Mouse (Mus musculus): ENCODE results near the gene Cd86. TPM values are rescaled to one million over a fixed set of nuclear protein-coding genes. Genes with fewer than 3 reads are reported as not detected.

Cd86 gene
- polyA plus RNA-seq, 1 experiment from 2014 or later = 9.3 TPM

- Histone ChIP-seq H3K4me2 (ENCODE audit: low read depth, low read length) (no peak overlapping the region), H3K9ac (ENCODE audit: low read depth, low read length) (no peak overlapping the region), H3K27ac (ENCODE audit: low read length) (no peak overlapping the region), H3K4me3 (ENCODE audit: low read depth, low read length) (no peak overlapping the region), H3K36me3 (ENCODE audit: control insufficient read depth, insufficient read depth) (no peaks in the 10 kb centered on the region), H3K27me3 (ENCODE audit: control insufficient read depth, insufficient read depth, low read depth, low read length) (no peaks in the 10 kb centered on the region), H3K9me3 (replicated peaks; ENCODE audit: control insufficient read depth, low read length) (no peaks in the 10 kb centered on the region), H3K4me1 (ENCODE audit: control insufficient read depth, low read depth, low read length) (no peaks in the 10 kb centered on the region)
- WGBS (ENCODE audit: insufficient replicate concordance) = 66% methylated on average over 3 of the region's 3 CpGs
- no peak for ATAC-seq (ENCODE audit: low read depth)
Measured at GRCm38 (mm10) chr16:36670590-36670989, 4.7 kb upstream of the Cd86 start.

GRCm38 (mm10) chr16:36666448-36667017, 652 bp upstream of the Cd86 start:
- no peak overlapping the region for H3K27ac ChIP-seq (ENCODE audit: low read length)
- no peak overlapping the region for H3K4me3 ChIP-seq (ENCODE audit: low read depth, low read length)
- no peak overlapping the region for H3K4me2 ChIP-seq (ENCODE audit: low read depth, low read length)
- no peak overlapping the region for H3K9ac ChIP-seq (ENCODE audit: low read depth, low read length)
- no peaks in the 10 kb centered on the region for H3K36me3 ChIP-seq (ENCODE audit: control insufficient read depth, insufficient read depth)
- H3K27me3 ChIP-seq (ENCODE audit: control insufficient read depth, insufficient read depth, low read depth, low read length) = no peaks in the 10 kb centered on the region
- H3K4me1 ChIP-seq (ENCODE audit: control insufficient read depth, low read depth, low read length) = no peaks in the 10 kb centered on the region
- 23% methylated on average over 10 of the region's 10 CpGs for WGBS (ENCODE audit: insufficient replicate concordance)
- no peak for ATAC-seq (ENCODE audit: low read depth)
- H3K9me3 ChIP-seq (replicated peaks; ENCODE audit: control insufficient read depth, low read length) = no peaks in the 10 kb centered on the region

GRCm38 (mm10) chr16:36663484-36663883, 2.4 kb downstream of the Cd86 start:
- Histone ChIP-seq H3K4me2 (ENCODE audit: low read depth, low read length) (no peak overlapping the region), H3K4me1 (ENCODE audit: control insufficient read depth, low read depth, low read length) (no peaks in the 10 kb centered on the region), H3K36me3 (ENCODE audit: control insufficient read depth, insufficient read depth) (no peaks in the 10 kb centered on the region), H3K9ac (ENCODE audit: low read depth, low read length) (no peak overlapping the region), H3K4me3 (ENCODE audit: low read depth, low read length) (no peak overlapping the region), H3K27ac (ENCODE audit: low read length) (no peak overlapping the region), H3K27me3 (ENCODE audit: control insufficient read depth, insufficient read depth, low read depth, low read length) (no peaks in the 10 kb centered on the region), H3K9me3 (replicated peaks; ENCODE audit: control insufficient read depth, low read length) (no peaks in the 10 kb centered on the region)
- WGBS (ENCODE audit: insufficient replicate concordance) = 49% methylated on average over 5 of the region's 5 CpGs
- ATAC-seq (ENCODE audit: low read depth) = no peak

GRCm38 (mm10) chr16:36661330-36661729, 4.6 kb downstream of the Cd86 start:
- ATAC-seq (ENCODE audit: low read depth) = no peak
- WGBS (ENCODE audit: insufficient replicate concordance) = 72% methylated on average over 10 of the region's 10 CpGs

GRCm38 (mm10) chr16:36655910-36656309, 10.0 kb downstream of the Cd86 start:
- ATAC-seq (ENCODE audit: low read depth) = no peak
- 48% methylated on average over 4 of the region's 4 CpGs for WGBS (ENCODE audit: insufficient replicate concordance)
- H3K9ac ChIP-seq (ENCODE audit: low read depth, low read length) = no peak overlapping the region

More at GRCm38 (mm10) chr16:36661330-36661729, 4.6 kb downstream of the Cd86 start:
- H3K4me1 ChIP-seq (ENCODE audit: control insufficient read depth, low read depth, low read length) = no peaks in the 10 kb centered on the region
- no peak overlapping the region for H3K4me2 ChIP-seq (ENCODE audit: low read depth, low read length)
- H3K27ac ChIP-seq (ENCODE audit: low read length) = no peak overlapping the region
- no peaks in the 10 kb centered on the region for H3K9me3 ChIP-seq (replicated peaks; ENCODE audit: control insufficient read depth, low read length)
- H3K9ac ChIP-seq (ENCODE audit: low read depth, low read length) = no peak overlapping the region
- no peak overlapping the region for H3K4me3 ChIP-seq (ENCODE audit: low read depth, low read length)
- no peaks in the 10 kb centered on the region for H3K36me3 ChIP-seq (ENCODE audit: control insufficient read depth, insufficient read depth)
- no peaks in the 10 kb centered on the region for H3K27me3 ChIP-seq (ENCODE audit: control insufficient read depth, insufficient read depth, low read depth, low read length)

GRCm38 (mm10) chr16:36655199-36655598, 10.7 kb downstream of the Cd86 start:
- no peak for ATAC-seq (ENCODE audit: low read depth)
- H3K27me3 ChIP-seq (ENCODE audit: control insufficient read depth, insufficient read depth, low read depth, low read length) = no peaks in the 10 kb centered on the region
- H3K36me3 ChIP-seq (ENCODE audit: control insufficient read depth, insufficient read depth) = no peaks in the 10 kb centered on the region
- no peak overlapping the region for H3K27ac ChIP-seq (ENCODE audit: low read length)
- H3K4me2 ChIP-seq (ENCODE audit: low read depth, low read length) = no peak overlapping the region
- H3K4me3 ChIP-seq (ENCODE audit: low read depth, low read length) = no peak overlapping the region
- WGBS (ENCODE audit: insufficient replicate concordance) = 44% methylated on average over 1 of the region's 1 CpGs
- H3K9ac ChIP-seq (ENCODE audit: low read depth, low read length) = no peak overlapping the region
- no peaks in the 10 kb centered on the region for H3K4me1 ChIP-seq (ENCODE audit: control insufficient read depth, low read depth, low read length)
- H3K9me3 ChIP-seq (replicated peaks; ENCODE audit: control insufficient read depth, low read length) = no peaks in the 10 kb centered on the region

More at GRCm38 (mm10) chr16:36655910-36656309, 10.0 kb downstream of the Cd86 start:
- Histone ChIP-seq H3K4me3 (ENCODE audit: low read depth, low read length) (no peak overlapping the region), H3K4me2 (ENCODE audit: low read depth, low read length) (no peak overlapping the region), H3K36me3 (ENCODE audit: control insufficient read depth, insufficient read depth) (no peaks in the 10 kb centered on the region), H3K4me1 (ENCODE audit: control insufficient read depth, low read depth, low read length) (no peaks in the 10 kb centered on the region), H3K9me3 (replicated peaks; ENCODE audit: control insufficient read depth, low read length) (no peaks in the 10 kb centered on the region), H3K27ac (ENCODE audit: low read length) (no peak overlapping the region), H3K27me3 (ENCODE audit: control insufficient read depth, insufficient read depth, low read depth, low read length) (no peaks in the 10 kb centered on the region)

- Histone ChIP-seq H3K27ac (ENCODE audit: low read length) (no peak overlapping the region), H3K4me1 (ENCODE audit: control insufficient read depth, low read depth, low read length) (no peaks in the 10 kb centered on the region), H3K27me3 (ENCODE audit: control insufficient read depth, insufficient read depth, low read depth, low read length) (no peaks in the 10 kb centered on the region), H3K4me2 (ENCODE audit: low read depth, low read length) (no peak overlapping the region), H3K9ac (ENCODE audit: low read depth, low read length) (no peak overlapping the region), H3K9me3 (replicated peaks; ENCODE audit: control insufficient read depth, low read length) (no peaks in the 10 kb centered on the region), H3K4me3 (ENCODE audit: low read depth, low read length) (no peak overlapping the region), H3K36me3 (ENCODE audit: control insufficient read depth, insufficient read depth) (no peaks in the 10 kb centered on the region)
- WGBS (ENCODE audit: insufficient replicate concordance) = 55% methylated on average over 6 of the region's 6 CpGs
- no peak for ATAC-seq (ENCODE audit: low read depth)
Measured at GRCm38 (mm10) chr16:36651174-36651766, 14.6 kb downstream of the Cd86 start.

GRCm38 (mm10) chr16:36650511-36650910, 15.4 kb downstream of the Cd86 start:
- H3K27ac ChIP-seq (ENCODE audit: low read length) = no peak overlapping the region
- H3K4me1 ChIP-seq (ENCODE audit: control insufficient read depth, low read depth, low read length) = no peaks in the 10 kb centered on the region
- H3K9ac ChIP-seq (ENCODE audit: low read depth, low read length) = no peak overlapping the region
- no peaks in the 10 kb centered on the region for H3K27me3 ChIP-seq (ENCODE audit: control insufficient read depth, insufficient read depth, low read depth, low read length)
- 67% methylated on average over 4 of the region's 4 CpGs for WGBS (ENCODE audit: insufficient replicate concordance)
- no peak overlapping the region for H3K4me3 ChIP-seq (ENCODE audit: low read depth, low read length)
- no peaks in the 10 kb centered on the region for H3K9me3 ChIP-seq (replicated peaks; ENCODE audit: control insufficient read depth, low read length)
- H3K4me2 ChIP-seq (ENCODE audit: low read depth, low read length) = no peak overlapping the region
- no peaks in the 10 kb centered on the region for H3K36me3 ChIP-seq (ENCODE audit: control insufficient read depth, insufficient read depth)
- no peak for ATAC-seq (ENCODE audit: low read depth)

- H3K4me1 ChIP-seq (ENCODE audit: control insufficient read depth, low read depth, low read length) = no peaks in the 10 kb centered on the region
- no peak overlapping the region for H3K4me3 ChIP-seq (ENCODE audit: low read depth, low read length)
- no peak overlapping the region for H3K27ac ChIP-seq (ENCODE audit: low read length)
- H3K27me3 ChIP-seq (ENCODE audit: control insufficient read depth, insufficient read depth, low read depth, low read length) = no peaks in the 10 kb centered on the region
- 56% methylated on average over 3 of the region's 3 CpGs for WGBS (ENCODE audit: insufficient replicate concordance)
- H3K9ac ChIP-seq (ENCODE audit: low read depth, low read length) = no peak overlapping the region
- no peak overlapping the region for H3K4me2 ChIP-seq (ENCODE audit: low read depth, low read length)
- no peak for ATAC-seq (ENCODE audit: low read depth)
- H3K36me3 ChIP-seq (ENCODE audit: control insufficient read depth, insufficient read depth) = no peaks in the 10 kb centered on the region
- H3K9me3 ChIP-seq (replicated peaks; ENCODE audit: control insufficient read depth, low read length) = no peaks in the 10 kb centered on the region
Measured at GRCm38 (mm10) chr16:36649304-36649703, 16.6 kb downstream of the Cd86 start.
